Mouse (Mus musculus): Measurements from ENCODE around the gene Itsn1.

DNA sequence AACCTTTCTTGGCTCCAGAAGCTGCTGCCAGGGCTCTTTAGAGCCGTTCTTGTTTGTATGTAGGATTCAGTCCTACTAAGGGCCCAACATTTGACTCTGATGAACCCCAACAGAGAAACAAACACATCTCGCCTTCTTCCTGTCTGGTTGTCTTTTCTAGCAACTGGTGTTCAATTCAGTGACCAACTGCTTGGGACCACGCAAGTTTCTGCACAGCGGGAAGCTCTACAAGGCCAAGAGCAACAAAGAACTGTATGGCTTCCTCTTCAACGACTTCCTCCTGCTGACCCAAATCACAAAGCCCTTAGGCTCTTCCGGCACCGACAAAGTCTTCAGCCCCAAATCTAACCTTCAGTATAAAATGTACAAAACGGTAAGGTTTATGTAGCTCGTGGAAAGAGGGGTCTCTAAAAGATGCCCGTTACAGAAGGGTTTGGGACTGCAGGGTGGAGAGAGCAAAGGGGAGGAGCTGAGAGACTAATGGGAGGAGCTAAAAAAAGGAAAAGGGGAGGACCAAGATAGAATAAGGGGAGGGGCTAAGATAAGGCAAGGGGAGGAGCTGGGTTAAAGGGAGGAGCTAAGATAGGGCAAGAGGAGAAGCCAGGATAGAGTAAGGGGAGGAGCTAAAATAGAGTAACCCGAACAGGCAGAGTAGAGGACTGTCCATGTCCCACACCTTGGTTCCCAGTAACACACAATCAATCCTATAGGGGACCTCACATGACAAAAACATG lies 176.2 kb downstream of the Itsn1 start:
- TF ChIP-seq CTCF (IDR thresholded peaks at IDR 0.05; ENCODE audit: control insufficient read depth, insufficient read depth, insufficient replicate concordance, low read depth, low read length) (no peak), POLR2A (IDR thresholded peaks at IDR 0.05; ENCODE audit: control insufficient read depth, low read depth, low read length) (no peak)
